Mouse (Mus musculus) cerebellum, postnatal 25 days (tissue): Measurements from ENCODE around the gene Fbxo8.

ENCODE experiments used
- DNase-seq, 2 experiments: peaks; one replicate each; pipeline ENCODE4 v3.0.0; 2021; ENCODE audit warnings: mixed read lengths in 2 of 2

Fbxo8 gene

DNA sequence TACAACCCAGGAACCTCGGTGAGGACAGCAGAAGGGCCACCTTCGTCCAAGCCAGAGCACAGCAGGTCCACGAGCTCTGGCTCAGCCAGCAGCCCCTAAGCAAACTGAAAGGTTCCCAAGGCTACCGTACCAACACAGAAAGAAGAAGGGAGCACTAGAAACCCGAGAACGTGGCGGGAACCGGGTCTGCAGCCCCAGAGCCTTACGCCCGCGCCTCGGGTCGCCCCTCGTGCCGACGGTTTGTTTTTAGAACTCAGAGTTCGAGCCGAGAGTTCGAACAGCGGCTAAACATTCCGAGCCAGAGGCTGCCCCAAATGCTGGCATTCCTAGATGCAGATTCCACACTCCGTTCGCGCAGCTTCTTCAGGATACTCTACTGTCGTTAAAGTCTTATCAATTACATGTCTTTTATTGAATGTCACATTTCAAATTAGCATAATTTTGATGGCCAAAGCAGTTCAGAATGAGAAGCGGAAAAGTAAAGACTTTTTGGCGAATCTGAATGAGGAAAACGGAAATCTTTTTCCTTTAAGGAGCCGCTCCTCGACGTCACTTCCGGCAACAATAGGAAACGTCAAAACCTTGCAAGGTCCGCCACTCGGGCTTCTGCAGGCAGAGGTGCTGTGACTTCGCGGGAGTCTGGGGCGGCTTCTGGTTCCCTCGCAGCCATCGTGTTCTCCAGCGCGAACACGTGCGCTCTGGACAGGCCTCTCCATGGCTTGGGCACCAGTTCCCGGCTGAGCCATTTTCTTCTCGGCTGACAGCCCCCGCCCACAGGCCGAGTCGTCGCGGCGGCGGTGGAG, at the start of gene Fbxo8, which contains the start of gene Cep44:
TSS of gene Fbxo8 (plus strand) at position 533 of the 803 bp plus-strand sequence.
TSS of gene Cep44 (minus strand) at position 490 of the 803 bp plus-strand sequence.
- DNase-seq = peak; percentile 86

GRCm38 (mm10) chr8:56501911-56502310, 49.0 kb upstream of the Fbxo8 start:
- no peak for DNase-seq

DNA sequence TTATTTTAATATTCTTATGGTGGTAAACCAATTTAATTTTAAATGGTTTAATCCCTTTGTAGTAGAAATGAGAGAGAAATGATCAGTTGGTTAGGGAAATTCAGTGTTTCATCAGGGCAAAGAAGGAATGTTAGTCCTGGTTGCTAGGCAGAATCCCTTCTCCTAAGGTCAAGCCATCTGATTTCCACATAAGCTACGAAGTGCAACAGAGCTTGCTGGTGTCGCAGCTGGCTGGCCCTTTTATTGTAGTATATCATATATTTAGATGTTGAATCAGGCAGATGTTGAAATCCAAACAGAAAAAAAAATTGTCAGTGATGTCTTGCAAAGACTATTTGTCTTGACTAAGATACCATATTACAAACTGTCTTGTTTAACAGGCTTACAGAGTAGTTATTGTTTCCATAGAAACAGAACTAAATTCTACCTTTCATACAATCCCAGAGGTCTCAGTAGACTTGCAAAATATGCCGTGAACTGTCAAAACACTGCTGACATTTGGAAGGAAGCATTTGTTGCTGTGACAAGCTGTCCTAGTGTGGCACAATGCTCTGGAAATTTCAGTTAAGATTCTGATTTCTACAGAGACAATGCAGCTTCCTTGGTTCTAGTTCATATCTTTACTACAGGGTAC, 42.5 kb upstream of the Fbxo8 start:
- DNase-seq = no peak

GRCm38 (mm10) chr8:56508952-56509479, 41.9 kb upstream of the Fbxo8 start:
- no peak for DNase-seq

- no peak for DNase-seq
These were observed 32.0 kb upstream of the Fbxo8 start for GRCm38 (mm10) chr8:56518848-56519247.

- no peak for DNase-seq
These were observed 30.6 kb upstream of the Fbxo8 start for GRCm38 (mm10) chr8:56520249-56520648.

DNA sequence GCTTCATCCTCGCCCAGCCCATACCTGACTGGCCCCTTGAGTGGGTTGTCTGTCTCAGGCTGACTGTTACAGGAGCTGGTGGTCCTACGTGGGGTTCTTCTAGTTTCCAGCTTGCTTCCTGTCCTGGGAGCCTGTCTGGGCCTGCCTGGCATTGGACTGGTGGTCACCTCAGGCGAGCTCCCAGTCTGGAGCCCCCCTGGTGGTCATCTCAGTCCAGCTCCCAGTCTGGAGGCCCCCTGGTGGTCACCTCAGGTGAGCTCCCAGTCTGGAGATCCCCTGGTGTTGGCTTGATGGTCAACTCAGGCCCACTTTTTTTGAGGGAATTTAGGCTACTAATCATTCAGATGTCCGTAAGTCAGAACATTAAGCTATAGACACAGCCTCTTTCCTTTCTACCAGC, 29.8 kb upstream of the Fbxo8 start:
- no peak for DNase-seq

DNA sequence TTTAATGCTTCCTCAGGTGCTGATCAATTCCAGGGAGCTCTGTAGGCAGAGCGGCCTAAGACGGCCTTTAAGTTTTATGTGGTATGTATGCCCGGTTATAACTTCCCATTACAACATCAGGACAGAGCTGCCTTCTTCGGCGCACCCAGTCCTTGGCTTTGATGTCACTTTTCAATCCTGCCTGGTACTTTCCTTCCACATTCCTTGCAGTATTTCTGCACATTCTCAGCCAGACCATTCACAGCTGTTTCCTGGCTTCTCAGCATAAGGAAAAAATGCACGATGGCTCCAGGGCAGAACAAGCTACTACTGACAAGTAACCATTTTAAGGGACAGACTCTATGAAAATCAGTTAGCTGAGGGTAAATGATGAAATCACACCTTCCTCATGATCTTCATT, 22.0 kb upstream of the Fbxo8 start:
- no peak for DNase-seq

GRCm38 (mm10) chr8:56530359-56530758, 20.5 kb upstream of the Fbxo8 start:
- peak; percentile 54 to 80 for DNase-seq

GRCm38 (mm10) chr8:56540706-56541105, 10.2 kb upstream of the Fbxo8 start:
- DNase-seq = no peak

- no peak for DNase-seq
These were observed 3.0 kb upstream of the Fbxo8 start for GRCm38 (mm10) chr8:56547866-56548265.

GRCm38 (mm10) chr8:56551361-56551852, 517 bp downstream of the Fbxo8 start:
- peak; percentile 85 to 88 for DNase-seq

- peak in 1 of 2 experiments; percentile 7 for DNase-seq
These were observed 1.2 kb downstream of the Fbxo8 start for GRCm38 (mm10) chr8:56552045-56552444.

- no peak for DNase-seq
These were observed 1.7 kb downstream of the Fbxo8 start for GRCm38 (mm10) chr8:56552551-56553103.

DNA sequence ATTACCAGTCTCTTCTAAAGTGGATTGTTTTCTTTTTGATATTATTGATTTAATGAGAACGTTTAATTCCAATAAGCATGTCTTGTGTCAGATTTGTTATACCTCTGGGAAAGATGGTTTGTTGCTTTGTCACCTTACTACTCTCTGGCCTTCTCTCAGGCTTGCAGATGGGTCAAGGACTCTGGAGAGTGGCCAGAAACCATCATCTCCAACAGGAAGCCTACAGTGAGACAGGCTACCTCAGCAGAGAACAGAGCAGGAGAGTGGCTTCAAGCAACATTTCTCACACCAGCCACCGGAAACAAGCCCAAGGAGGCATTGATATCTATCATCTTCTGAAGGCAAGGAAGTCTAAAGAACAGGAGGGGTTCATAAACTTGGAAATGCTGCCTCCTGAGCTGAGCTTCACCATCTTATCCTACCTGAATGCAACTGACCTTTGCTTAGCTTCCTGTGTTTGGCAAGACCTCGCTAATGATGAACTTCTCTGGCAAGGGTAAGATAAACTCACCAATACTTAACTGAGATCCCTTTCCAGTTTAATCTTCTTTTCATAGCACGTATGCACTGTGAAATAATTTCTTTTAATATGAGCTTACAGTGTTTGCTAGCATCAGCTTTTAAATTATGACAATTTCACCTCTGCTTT, 13.6 kb downstream of the Fbxo8 start:
- peak; percentile 32 to 60 for DNase-seq

- DNase-seq = no peak
These were observed 16.0 kb downstream of the Fbxo8 start for GRCm38 (mm10) chr8:56566856-56567255.

- peak in 1 of 2 experiments; percentile 37 for DNase-seq
These were observed 30.0 kb downstream of the Fbxo8 start for GRCm38 (mm10) chr8:56580918-56581317.

GRCm38 (mm10) chr8:56582841-56583240, 32.0 kb downstream of the Fbxo8 start:
- peak in 1 of 2 experiments; percentile 33 for DNase-seq

GRCm38 (mm10) chr8:56589004-56589403, 38.1 kb downstream of the Fbxo8 start:
- DNase-seq = no peak

DNA sequence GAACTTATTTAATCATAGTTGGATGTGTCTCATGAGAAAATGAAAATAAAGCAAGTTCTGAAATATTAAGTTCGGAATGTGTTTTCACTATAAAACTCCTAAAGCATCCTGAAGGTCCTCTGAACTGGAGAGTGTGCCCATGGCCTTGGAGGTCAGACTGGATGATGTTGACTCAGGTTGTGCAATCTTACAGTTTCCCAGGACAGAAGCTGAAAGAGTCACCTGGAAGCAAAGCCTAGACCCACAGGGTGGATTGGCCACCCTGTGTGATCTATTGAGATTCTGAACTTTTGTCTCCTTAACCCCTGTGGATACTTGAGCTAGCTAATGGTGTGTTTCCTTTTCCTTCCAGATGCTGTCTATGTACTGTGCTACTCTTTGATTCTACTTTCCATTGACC, 40.2 kb downstream of the Fbxo8 start:
- no peak for DNase-seq

- DNase-seq = no peak
These were observed 40.6 kb downstream of the Fbxo8 start for GRCm38 (mm10) chr8:56591502-56591901.

DNA sequence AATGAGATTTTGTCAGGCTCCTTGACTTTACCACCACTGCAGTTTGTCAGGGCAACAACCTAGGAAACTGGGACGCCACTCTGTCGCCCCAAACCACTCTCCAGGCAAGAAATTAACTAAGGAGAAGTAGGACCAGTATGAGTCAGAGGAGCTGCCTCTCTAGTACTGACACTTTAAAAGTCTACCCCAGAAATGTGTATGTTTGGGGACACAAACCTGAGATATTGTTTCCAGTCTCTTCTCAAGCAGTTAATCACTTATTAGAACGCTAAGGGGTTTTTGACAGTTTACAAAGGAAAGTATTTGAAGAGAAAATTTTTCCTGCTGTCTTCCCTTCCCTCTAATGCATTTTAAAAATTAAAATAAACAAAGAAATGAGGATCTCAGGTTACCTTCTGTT, 55.6 kb downstream of the Fbxo8 start:
- no peak for DNase-seq

DNA sequence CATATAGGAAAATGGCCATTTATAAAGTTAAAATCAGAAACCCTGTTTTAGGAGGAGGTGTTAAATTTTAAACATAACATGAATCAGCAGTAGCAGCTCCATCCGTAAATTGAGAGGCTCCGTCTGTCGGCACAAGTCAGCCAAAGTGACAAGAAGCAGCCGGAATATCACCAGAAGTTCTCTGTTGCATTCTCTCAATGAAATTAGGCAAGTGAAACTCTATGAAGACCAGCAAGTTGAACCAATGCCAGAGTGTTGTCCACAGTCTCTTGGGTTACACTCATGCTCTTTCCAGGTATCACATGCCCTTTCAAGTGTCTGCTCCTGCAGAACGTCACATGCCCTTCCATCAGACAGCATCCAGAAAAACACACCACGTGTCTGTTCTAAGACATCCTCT, 60.8 kb downstream of the Fbxo8 start:
- DNase-seq = no peak
